Mouse (Mus musculus): ENCODE measurements around the gene Olfr427. TPM values are rescaled to one million over a fixed set of nuclear protein-coding genes. Genes with fewer than 3 reads are reported as not detected.

Olfr427 gene
- polyA plus RNA-seq, 1 experiment: not detected

GRCm38 (mm10) chr1:174084031-174084430 is 12.7 kb upstream of the Olfr427 start, which contains the start of gene Olfr429:
Gene Olfr429, plus strand, starts transcription at chr1:174084331.
- no peak within 1 kb of the TSS for H3K4me3 ChIP-seq
- H3K27me3 ChIP-seq (ENCODE audit: control insufficient read depth, insufficient read depth, insufficient read length): no peaks in the 10 kb centered on the region

GRCm38 (mm10) chr1:174103735-174104134 is 7.0 kb downstream of the Olfr427 start:
- no peaks in the 10 kb centered on the region for H3K27me3 ChIP-seq (ENCODE audit: control insufficient read depth, insufficient read depth, insufficient read length)
- no peak overlapping the region for H3ac ChIP-seq (ENCODE audit: control insufficient read depth, insufficient read length)
- no peak overlapping the region for H3K4me3 ChIP-seq
- H3K79me2 ChIP-seq (ENCODE audit: control insufficient read depth, insufficient read depth): no peaks in the 10 kb centered on the region
- H3K4me2 ChIP-seq (ENCODE audit: low read depth): no peak overlapping the region
- H3K36me3 ChIP-seq (ENCODE audit: control insufficient read depth, insufficient read depth): no peaks in the 10 kb centered on the region
- TF ChIP-seq POLR2A (IDR thresholded peaks at IDR 0.05; ENCODE audit: insufficient read length, low read depth) (no peak), TCF3 (IDR thresholded peaks at IDR 0.05; ENCODE audit: insufficient read length, low read depth) (no peak), E2F4 (IDR thresholded peaks at IDR 0.05; ENCODE audit: insufficient read depth) (no peak), MAX (IDR thresholded peaks at IDR 0.05; ENCODE audit: low read depth) (no peak), REST (IDR thresholded peaks at IDR 0.05; ENCODE audit: insufficient read depth, insufficient read length) (no peak), MYOD1 (IDR thresholded peaks at IDR 0.05; ENCODE audit: control insufficient read depth in 1 of 3, insufficient read length in 2 of 3, low read depth in 2 of 3) (no peak), SRF (IDR thresholded peaks at IDR 0.05; ENCODE audit: control insufficient read depth, insufficient read length, low read depth) (no peak), MYOG (IDR thresholded peaks at IDR 0.05; ENCODE audit: control insufficient read depth in 1 of 3, insufficient read depth in 1 of 3, insufficient read length in 2 of 3, low read depth in 2 of 3) (no peak), USF1 (IDR thresholded peaks at IDR 0.05; ENCODE audit: low read depth) (no peak), TCF12 (IDR thresholded peaks at IDR 0.05; ENCODE audit: insufficient read depth, poor library complexity, severe bottlenecking) (no peak), POLR2AphosphoS2 (IDR thresholded peaks at IDR 0.05; ENCODE audit: insufficient read length, low read depth) (no peak), CEBPB (IDR thresholded peaks at IDR 0.05; ENCODE audit: insufficient read depth, poor library complexity, severe bottlenecking) (no peak)

More at GRCm38 (mm10) chr1:174084031-174084430, 12.7 kb upstream of the Olfr427 start, which contains the start of gene Olfr429:
- no peak within 1 kb of the TSS for H3K4me2 ChIP-seq (ENCODE audit: low read depth)
- no peak for TF ChIP-seq E2F4 (IDR thresholded peaks at IDR 0.05; ENCODE audit: insufficient read depth)
- TF ChIP-seq MYOD1 (IDR thresholded peaks at IDR 0.05; ENCODE audit: control insufficient read depth in 1 of 3, insufficient read length in 2 of 3, low read depth in 2 of 3): no peak
- TF ChIP-seq TCF12 (IDR thresholded peaks at IDR 0.05; ENCODE audit: insufficient read depth, poor library complexity, severe bottlenecking): no peak
- TF ChIP-seq POLR2AphosphoS2 (IDR thresholded peaks at IDR 0.05; ENCODE audit: insufficient read length, low read depth): no peak
- TF ChIP-seq TCF3 (IDR thresholded peaks at IDR 0.05; ENCODE audit: insufficient read length, low read depth): no peak
- TF ChIP-seq REST (IDR thresholded peaks at IDR 0.05; ENCODE audit: insufficient read depth, insufficient read length): no peak
- no peak for TF ChIP-seq MYOG (IDR thresholded peaks at IDR 0.05; ENCODE audit: control insufficient read depth in 1 of 3, insufficient read depth in 1 of 3, insufficient read length in 2 of 3, low read depth in 2 of 3)
- TF ChIP-seq USF1 (IDR thresholded peaks at IDR 0.05; ENCODE audit: low read depth): no peak
- TF ChIP-seq POLR2A (IDR thresholded peaks at IDR 0.05; ENCODE audit: insufficient read length, low read depth): no peak
- no peak for TF ChIP-seq SRF (IDR thresholded peaks at IDR 0.05; ENCODE audit: control insufficient read depth, insufficient read length, low read depth)
- no peaks in the 10 kb centered on the region for H3K36me3 ChIP-seq (ENCODE audit: control insufficient read depth, insufficient read depth)
- H3K79me2 ChIP-seq (ENCODE audit: control insufficient read depth, insufficient read depth): no peaks in the 10 kb centered on the region
- no peak within 1 kb of the TSS for H3ac ChIP-seq (ENCODE audit: control insufficient read depth, insufficient read length)

- no peak within 1 kb of the TSS for H3K4me3 ChIP-seq
- no peaks in the 10 kb centered on the region for H3K36me3 ChIP-seq (ENCODE audit: control insufficient read depth, insufficient read depth)
- H3K79me2 ChIP-seq (ENCODE audit: control insufficient read depth, insufficient read depth): no peaks in the 10 kb centered on the region
- no peak within 1 kb of the TSS for H3ac ChIP-seq (ENCODE audit: control insufficient read depth, insufficient read length)
- no peak for TF ChIP-seq MAX (IDR thresholded peaks at IDR 0.05; ENCODE audit: low read depth)
- no peaks in the 10 kb centered on the region for H3K27me3 ChIP-seq (ENCODE audit: control insufficient read depth, insufficient read depth, insufficient read length)
- H3K4me2 ChIP-seq (ENCODE audit: low read depth): no peak within 1 kb of the TSS
Observed at GRCm38 (mm10) chr1:174121062-174121461, 24.4 kb downstream of the Olfr427 start, which contains the start of gene Olfr231. Gene Olfr231, minus strand, starts transcription at chr1:174121162.

GRCm38 (mm10) chr1:174131217-174131616 is 34.5 kb downstream of the Olfr427 start, which contains the start of gene Olfr424:
Gene Olfr424, plus strand, starts transcription at chr1:174131517.
- no peak for TF ChIP-seq TCF12 (IDR thresholded peaks at IDR 0.05; ENCODE audit: insufficient read depth, poor library complexity, severe bottlenecking)
- H3K4me2 ChIP-seq (ENCODE audit: low read depth): no peak within 1 kb of the TSS
- no peak within 1 kb of the TSS for H3ac ChIP-seq (ENCODE audit: control insufficient read depth, insufficient read length)
- no peaks in the 10 kb centered on the region for H3K36me3 ChIP-seq (ENCODE audit: control insufficient read depth, insufficient read depth)
- H3K27me3 ChIP-seq (ENCODE audit: control insufficient read depth, insufficient read depth, insufficient read length): no peaks in the 10 kb centered on the region
- H3K79me2 ChIP-seq (ENCODE audit: control insufficient read depth, insufficient read depth): no peaks in the 10 kb centered on the region
- no peak within 1 kb of the TSS for H3K4me3 ChIP-seq

GRCm38 (mm10) chr1:174131999-174132398 is 35.3 kb downstream of the Olfr427 start:
- H3K79me2 ChIP-seq (ENCODE audit: control insufficient read depth, insufficient read depth): no peaks in the 10 kb centered on the region
- no peak for TF ChIP-seq MYOD1 (IDR thresholded peaks at IDR 0.05; ENCODE audit: control insufficient read depth in 1 of 3, insufficient read length in 2 of 3, low read depth in 2 of 3)
- TF ChIP-seq POLR2A (IDR thresholded peaks at IDR 0.05; ENCODE audit: insufficient read length, low read depth): no peak
- no peak for TF ChIP-seq SRF (IDR thresholded peaks at IDR 0.05; ENCODE audit: control insufficient read depth, insufficient read length, low read depth)
- TF ChIP-seq E2F4 (IDR thresholded peaks at IDR 0.05; ENCODE audit: insufficient read depth): no peak
- no peak for TF ChIP-seq USF1 (IDR thresholded peaks at IDR 0.05; ENCODE audit: low read depth)
- no peak for TF ChIP-seq CEBPB (IDR thresholded peaks at IDR 0.05; ENCODE audit: insufficient read depth, poor library complexity, severe bottlenecking)
- TF ChIP-seq TCF12 (IDR thresholded peaks at IDR 0.05; ENCODE audit: insufficient read depth, poor library complexity, severe bottlenecking): no peak
- TF ChIP-seq POLR2AphosphoS2 (IDR thresholded peaks at IDR 0.05; ENCODE audit: insufficient read length, low read depth): no peak
- no peak for TF ChIP-seq MYOG (IDR thresholded peaks at IDR 0.05; ENCODE audit: control insufficient read depth in 1 of 3, insufficient read depth in 1 of 3, insufficient read length in 2 of 3, low read depth in 2 of 3)
- TF ChIP-seq TCF3 (IDR thresholded peaks at IDR 0.05; ENCODE audit: insufficient read length, low read depth): no peak
- no peak for TF ChIP-seq MAX (IDR thresholded peaks at IDR 0.05; ENCODE audit: low read depth)
- TF ChIP-seq REST (IDR thresholded peaks at IDR 0.05; ENCODE audit: insufficient read depth, insufficient read length): no peak
- H3K36me3 ChIP-seq (ENCODE audit: control insufficient read depth, insufficient read depth): no peaks in the 10 kb centered on the region
- H3K27me3 ChIP-seq (ENCODE audit: control insufficient read depth, insufficient read depth, insufficient read length): no peaks in the 10 kb centered on the region
- no peak overlapping the region for H3K4me3 ChIP-seq
- H3K4me2 ChIP-seq (ENCODE audit: low read depth): no peak overlapping the region
- H3ac ChIP-seq (ENCODE audit: control insufficient read depth, insufficient read length): no peak overlapping the region

Measured in myocyte (in vitro differentiated cells).